In the genomic region with DNA sequence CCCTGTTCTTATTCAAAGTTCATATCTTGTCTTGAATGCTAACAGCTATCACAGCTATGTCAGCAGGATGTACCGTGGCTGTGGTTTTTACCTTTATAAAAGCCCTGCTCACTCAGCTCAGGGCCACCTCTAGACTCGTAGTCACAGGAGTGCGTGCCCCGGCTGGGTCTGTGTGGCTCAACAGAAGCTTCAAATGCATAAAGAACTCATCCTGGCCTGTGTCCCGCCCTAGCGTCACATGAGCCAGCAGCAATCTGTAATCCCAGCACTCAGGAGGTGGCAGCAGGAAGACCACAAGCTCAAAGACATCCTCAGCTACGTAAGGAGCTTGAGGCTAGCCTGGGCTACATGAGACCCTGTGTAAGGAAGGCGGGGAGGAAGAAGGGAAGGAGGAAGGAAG, we compare ENCODE assay signal across 24 mouse cellular contexts.
A peak's percentile ranks its signal among the peaks of the same experiment; 100 is the strongest.
DNase-seq lines count a peak whose midpoint lies in the region; ATAC-seq and TF ChIP-seq lines count a peak whose summit lies in the region.
"Had no signal": no experiment of that assay in that cellular context is flagged by ENCODE, and none has a peak within 500 bp of the region (broad histone marks: within the 10 kb centered on the region; RNA-seq: fewer than 3 reads in every experiment).

No protein-coding gene starts in this region.

- H3K9ac ChIP-seq in heart, embryonic 13.5 days: no peak overlapping the region
- H3K9ac ChIP-seq: limb, embryonic 15.5 days; liver, embryonic 14.5 days; lung, embryonic 14.5 days; stomach, embryonic 15.5 days had no signal

- H3K4me1 ChIP-seq in heart, embryonic 13.5 days: peaks cover 25% of the 10 kb centered on the region

- 58% methylated on average over 8 of the region's 8 CpGs for WGBS in heart, embryonic 13.5 days

- DNase-seq in cerebellum, adult 18-20 months: peak; percentile 69 to 73
- no peak for DNase-seq in cerebellum, adult 9-10 months
- DNase-seq in heart, postnatal 10 days: no peak
- DNase-seq in layer of hippocampus, adult 2 months (ENCODE audit: low spot score in 2 of 2): peak in 1 of 2 experiments; percentile 8
- no peak for DNase-seq in layer of hippocampus, postnatal 36 days
- DNase-seq in cerebellum, postnatal 14 days: peak; percentile 54 to 65
- no peak for DNase-seq in frontal cortex, postnatal 25 days (ENCODE audit: low spot score in 2 of 2)
- DNase-seq: adrenal gland, adult 8-10 months; gastrocnemius, postnatal 36 days; left cerebral cortex, postnatal 4 days; lung, embryonic 14.5 days; right cerebral cortex, adult 18-20 months; right cerebral cortex, postnatal 4 days; thymus, postnatal 25 days had no signal

- no peaks in the 10 kb centered on the region for H3K36me3 ChIP-seq in heart, embryonic 13.5 days
- H3K36me3 ChIP-seq: forebrain, embryonic 10.5 days; limb, embryonic 15.5 days; stomach, embryonic 15.5 days had no signal

- no peaks in the 10 kb centered on the region for H3K27me3 ChIP-seq in heart, embryonic 13.5 days (replicated peaks)
- H3K27me3 ChIP-seq: limb, embryonic 15.5 days; stomach, embryonic 15.5 days had no signal

- H3K4me2 ChIP-seq in heart, embryonic 13.5 days: no peak overlapping the region
- H3K4me2 ChIP-seq: limb, embryonic 15.5 days; lung, embryonic 14.5 days; stomach, embryonic 15.5 days had no signal

- H3K4me3 ChIP-seq in heart, embryonic 13.5 days: no peak overlapping the region
- no peak overlapping the region for H3K4me3 ChIP-seq in layer of hippocampus, adult 2 months
- H3K4me3 ChIP-seq: forebrain, embryonic 10.5 days; limb, embryonic 15.5 days; stomach, embryonic 15.5 days had no signal

- TF ChIP-seq CTCF in layer of hippocampus, adult 2 months (conservative IDR thresholded peaks at IDR 0.05): no peak

- no peaks in the 10 kb centered on the region for H3K9me3 ChIP-seq in heart, embryonic 13.5 days
- H3K9me3 ChIP-seq: forebrain, embryonic 10.5 days; limb, embryonic 15.5 days; stomach, embryonic 15.5 days had no signal

- intact Hi-C loops in heart, postnatal 10 days (cut with DNase I): no loop called here

- H3K27ac ChIP-seq in heart, embryonic 13.5 days (replicated peaks): peak overlapping the region; percentile 37
- peak overlapping the region; percentile 40; the same call in 1 of the 2 replicates for H3K27ac ChIP-seq in layer of hippocampus, adult 2 months
- H3K27ac ChIP-seq: forebrain, embryonic 10.5 days; hindbrain, postnatal 0 days; kidney, postnatal 0 days; limb, embryonic 15.5 days; liver, embryonic 14.5 days; stomach, embryonic 15.5 days had no signal

- ATAC-seq in heart, embryonic 13.5 days (ENCODE audit: extremely low read depth, insufficient number of reproducible peaks, low FRiP score, low TSS enrichment): no peak
- ATAC-seq: CD4-positive, CD25-positive, alpha-beta regulatory T cell, adult 4 months; forebrain, embryonic 16.5 days; hindbrain, postnatal 0 days; intestine, embryonic 16.5 days had no signal

Comparison
In these comparisons a context has a peak if more than half of its experiments do, and no peak if none do; other contexts are left out.
1. DNase-seq: peak in cerebellum, adult 18-20 months (2 of 2) and cerebellum, postnatal 14 days (2 of 2); none in cerebellum, adult 9-10 months (single experiment), heart, postnatal 10 days (0 of 2), layer of hippocampus, postnatal 36 days (0 of 2) and frontal cortex, postnatal 25 days (0 of 2).